Mouse (Mus musculus): ENCODE measurements around the gene Flvcr1.
"Not testable (repeated sequence)": the region's sequence is repeated elsewhere in the genome, so short reads cannot be mapped to it uniquely, and the experiment has no call there.

Flvcr1 gene

GRCm38 (mm10) chr1:191042106-191042505, 16.1 kb upstream of the Flvcr1 start:
- ATAC-seq (ENCODE audit: insufficient number of reproducible peaks, low FRiP score, low TSS enrichment): no peak

GRCm38 (mm10) chr1:191041352-191041751, 15.4 kb upstream of the Flvcr1 start:
- no peak for ATAC-seq (ENCODE audit: insufficient number of reproducible peaks, low FRiP score, low TSS enrichment)

- no peak for ATAC-seq (ENCODE audit: insufficient number of reproducible peaks, low FRiP score, low TSS enrichment)
These were observed 12.0 kb upstream of the Flvcr1 start for GRCm38 (mm10) chr1:191037999-191038398.

GRCm38 (mm10) chr1:191036554-191037334, 10.8 kb upstream of the Flvcr1 start, which contains the start of gene Spata45:
Gene Spata45, plus strand, starts transcription at chr1:191036639.
- no peak for ATAC-seq (ENCODE audit: insufficient number of reproducible peaks, low FRiP score, low TSS enrichment)

DNA sequence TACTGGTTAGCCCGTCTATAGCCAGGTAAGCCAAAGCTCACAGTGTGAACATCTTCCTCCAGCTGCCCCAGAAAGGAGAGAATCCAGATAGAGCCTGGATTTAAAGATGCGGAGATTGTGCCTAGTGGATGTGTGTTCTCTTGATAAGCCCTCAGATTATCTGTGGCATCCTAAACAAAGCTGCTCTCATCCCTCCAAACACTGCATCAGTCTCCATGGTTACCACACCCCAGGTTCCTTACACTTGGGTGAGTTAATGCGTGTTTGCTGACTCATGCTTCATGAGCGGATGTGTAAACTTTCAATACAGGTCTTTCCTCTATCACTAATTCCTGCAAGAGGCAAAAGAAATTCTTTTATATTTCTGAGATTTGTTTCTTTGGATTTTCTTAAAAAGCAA, 9.7 kb upstream of the Flvcr1 start:
- no peak for ATAC-seq (ENCODE audit: insufficient number of reproducible peaks, low FRiP score, low TSS enrichment)

DNA sequence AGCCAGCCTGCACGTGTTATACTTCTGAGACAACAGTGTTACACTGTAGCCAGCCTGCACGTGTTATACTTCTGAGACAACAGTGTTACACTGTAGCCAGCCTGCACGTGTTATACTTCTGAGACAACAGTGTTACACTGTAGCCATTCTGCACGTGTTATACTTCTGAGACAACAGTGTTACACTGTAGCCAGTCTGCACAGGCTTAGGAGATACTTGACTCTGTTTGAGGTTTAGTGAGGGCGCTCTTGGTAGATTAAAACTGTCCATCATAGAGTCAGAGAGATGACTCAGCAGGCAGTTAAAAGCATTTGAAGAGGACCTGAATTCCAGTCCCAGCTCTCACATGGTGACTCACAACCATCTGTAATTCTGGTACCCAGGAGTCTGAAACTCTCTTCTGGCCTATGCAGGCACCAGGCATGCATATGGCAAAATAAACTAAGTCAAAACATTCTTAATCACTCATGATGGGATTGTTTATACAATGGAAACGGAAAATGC, 5.0 kb upstream of the Flvcr1 start:
- not testable (repeated sequence) for ATAC-seq (ENCODE audit: insufficient number of reproducible peaks, low FRiP score, low TSS enrichment)

- ATAC-seq (ENCODE audit: insufficient number of reproducible peaks, low FRiP score, low TSS enrichment): no peak
These were observed 4.2 kb upstream of the Flvcr1 start for GRCm38 (mm10) chr1:191030182-191030581.

- peak; percentile 13; the same call in 1 of the 2 replicates for ATAC-seq (ENCODE audit: insufficient number of reproducible peaks, low FRiP score, low TSS enrichment)
These were observed 644 bp downstream of the Flvcr1 start for GRCm38 (mm10) chr1:191025016-191026012.

DNA sequence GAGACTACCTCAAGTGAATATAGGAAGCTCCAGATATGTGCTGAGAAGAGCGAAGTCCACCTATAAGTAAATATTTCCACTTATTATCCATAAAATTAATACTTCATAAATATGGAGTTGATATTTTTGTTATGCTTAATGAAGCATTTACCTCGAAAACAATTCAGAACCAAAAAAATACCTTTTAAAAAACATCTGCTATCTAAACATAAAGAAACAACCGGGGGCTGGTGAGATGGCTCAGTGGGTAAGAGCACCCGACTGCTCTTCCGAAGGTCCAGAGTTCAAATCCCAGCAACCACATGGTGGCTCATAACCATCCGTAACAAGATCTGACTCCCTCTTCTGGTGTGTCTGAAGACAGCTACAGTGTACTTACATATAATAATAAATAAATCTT, 2.2 kb downstream of the Flvcr1 start:
- not testable (repeated sequence) for ATAC-seq (ENCODE audit: insufficient number of reproducible peaks, low FRiP score, low TSS enrichment)

GRCm38 (mm10) chr1:191023140-191023539, 2.8 kb downstream of the Flvcr1 start:
- no peak for ATAC-seq (ENCODE audit: insufficient number of reproducible peaks, low FRiP score, low TSS enrichment)

DNA sequence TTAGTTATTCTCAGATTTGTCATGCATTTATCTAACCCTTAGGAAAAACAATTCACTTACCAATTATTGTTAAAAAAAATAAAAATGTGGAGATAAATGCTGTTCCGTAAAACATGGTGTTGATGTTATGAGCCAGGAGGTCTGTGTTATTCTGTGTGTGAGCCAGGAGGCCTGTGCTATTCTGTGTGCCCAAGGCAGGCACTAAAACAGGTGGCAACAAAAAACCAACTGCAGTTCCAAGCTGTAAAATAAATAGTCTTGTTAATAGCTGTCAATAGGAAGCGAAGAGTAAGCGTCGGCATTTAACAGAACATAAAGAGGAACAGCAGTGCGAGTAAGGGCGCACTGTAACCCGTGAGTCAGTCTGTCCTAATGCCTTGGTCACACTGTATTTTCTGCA, 4.9 kb downstream of the Flvcr1 start:
- no peak for ATAC-seq (ENCODE audit: insufficient number of reproducible peaks, low FRiP score, low TSS enrichment)

GRCm38 (mm10) chr1:191020217-191020924, 5.6 kb downstream of the Flvcr1 start:
- ATAC-seq (ENCODE audit: insufficient number of reproducible peaks, low FRiP score, low TSS enrichment): no peak

DNA sequence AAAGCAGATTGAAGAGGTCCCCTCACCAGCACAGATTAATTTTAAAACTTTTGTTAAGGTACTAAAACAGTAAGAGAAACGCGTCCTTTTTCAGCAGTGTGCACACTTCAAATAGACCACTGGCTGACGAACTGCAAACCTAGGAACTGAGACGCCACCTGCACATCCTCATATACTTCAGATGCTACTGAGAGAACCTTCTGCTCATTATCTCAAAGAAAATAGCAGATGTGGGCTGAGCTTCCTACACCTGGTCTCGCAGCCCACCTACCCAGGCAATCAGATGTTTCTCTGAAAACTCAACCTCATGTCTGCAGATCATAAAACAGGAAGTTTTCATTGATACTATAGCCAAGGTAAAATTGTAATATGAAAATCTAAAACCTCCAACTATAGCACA, 6.2 kb downstream of the Flvcr1 start:
- no peak for ATAC-seq (ENCODE audit: insufficient number of reproducible peaks, low FRiP score, low TSS enrichment)

DNA sequence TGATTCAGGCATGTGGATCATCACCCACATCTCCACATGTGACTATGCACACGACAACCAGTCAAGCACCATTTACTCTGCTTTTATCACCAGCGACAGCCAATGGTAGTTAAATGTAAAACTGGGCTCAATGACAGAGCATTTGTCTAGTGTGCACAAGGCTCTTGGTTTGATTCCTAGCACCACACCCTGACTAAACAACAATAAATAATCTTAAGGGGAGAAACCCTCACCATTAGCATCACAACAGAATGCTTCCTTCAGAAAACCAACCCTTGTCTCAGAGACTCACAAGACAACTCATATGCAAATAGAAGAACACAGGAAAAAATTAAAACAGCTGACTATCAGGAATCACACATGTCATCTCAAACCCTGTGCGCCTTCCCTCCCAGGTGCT, 11.7 kb downstream of the Flvcr1 start:
- ATAC-seq (ENCODE audit: insufficient number of reproducible peaks, low FRiP score, low TSS enrichment): no peak

DNA sequence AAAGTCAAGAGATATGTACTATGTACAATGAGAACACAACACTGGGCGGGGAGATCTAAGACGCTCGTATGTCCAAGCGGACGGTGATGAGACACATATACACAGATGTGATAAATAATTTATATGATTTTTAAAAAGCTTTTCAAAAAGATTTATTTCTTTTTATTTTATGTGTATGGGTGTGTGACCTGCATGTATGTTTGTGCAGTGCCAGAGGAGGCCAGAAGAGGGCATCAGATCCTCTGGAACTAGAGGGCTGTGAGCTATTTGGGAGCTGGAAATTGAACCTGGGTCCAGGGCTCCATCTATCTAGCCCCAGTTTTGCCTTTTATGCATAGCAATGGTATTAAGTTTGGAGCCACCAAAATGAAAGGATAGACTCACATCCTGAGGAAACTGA, 17.3 kb downstream of the Flvcr1 start:
- no peak for ATAC-seq (ENCODE audit: insufficient number of reproducible peaks, low FRiP score, low TSS enrichment)

DNA sequence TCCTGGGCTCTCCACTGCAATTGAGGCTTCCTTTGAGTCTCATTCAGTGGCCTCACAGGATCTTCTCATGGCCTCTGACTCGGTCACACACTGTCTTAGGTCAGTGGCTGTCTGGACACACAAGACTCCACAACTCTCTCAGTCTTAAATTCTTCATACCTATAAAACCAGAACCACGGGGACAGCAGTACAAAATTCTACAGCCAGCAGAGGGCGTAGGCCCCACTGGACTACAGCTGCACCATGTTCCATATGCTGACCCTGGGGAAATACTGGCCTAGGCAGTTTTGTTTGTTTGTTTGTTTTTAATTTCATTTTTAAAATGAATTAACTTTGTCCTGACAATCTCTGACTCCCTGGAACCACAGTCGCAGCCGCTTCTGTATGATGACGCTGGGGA, 23.8 kb downstream of the Flvcr1 start:
- ATAC-seq (ENCODE audit: insufficient number of reproducible peaks, low FRiP score, low TSS enrichment): no peak

GRCm38 (mm10) chr1:191000686-191001085, 25.3 kb downstream of the Flvcr1 start:
- ATAC-seq (ENCODE audit: insufficient number of reproducible peaks, low FRiP score, low TSS enrichment): no peak

DNA sequence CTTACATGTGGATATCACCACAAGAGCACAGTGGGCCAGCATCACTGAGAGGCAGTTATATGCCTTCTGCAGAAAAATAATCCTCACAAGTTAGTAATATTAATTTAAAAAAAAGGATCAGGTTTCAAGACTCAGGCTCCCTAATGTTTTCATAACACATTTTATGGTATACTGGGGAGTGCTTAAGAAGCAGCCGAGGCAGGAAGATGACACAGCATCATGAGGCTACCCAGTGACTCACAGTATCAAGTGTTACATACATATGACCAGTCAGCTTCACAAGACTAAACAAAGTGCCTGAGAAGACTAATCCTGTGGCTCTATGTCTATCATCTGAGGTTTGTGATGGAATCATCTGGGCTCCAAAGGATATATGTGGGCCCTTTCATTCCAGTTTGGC, 27.9 kb downstream of the Flvcr1 start:
- ATAC-seq (ENCODE audit: insufficient number of reproducible peaks, low FRiP score, low TSS enrichment): no peak

GRCm38 (mm10) chr1:190996346-190996877, 29.5 kb downstream of the Flvcr1 start:
- ATAC-seq (ENCODE audit: insufficient number of reproducible peaks, low FRiP score, low TSS enrichment): no peak

DNA sequence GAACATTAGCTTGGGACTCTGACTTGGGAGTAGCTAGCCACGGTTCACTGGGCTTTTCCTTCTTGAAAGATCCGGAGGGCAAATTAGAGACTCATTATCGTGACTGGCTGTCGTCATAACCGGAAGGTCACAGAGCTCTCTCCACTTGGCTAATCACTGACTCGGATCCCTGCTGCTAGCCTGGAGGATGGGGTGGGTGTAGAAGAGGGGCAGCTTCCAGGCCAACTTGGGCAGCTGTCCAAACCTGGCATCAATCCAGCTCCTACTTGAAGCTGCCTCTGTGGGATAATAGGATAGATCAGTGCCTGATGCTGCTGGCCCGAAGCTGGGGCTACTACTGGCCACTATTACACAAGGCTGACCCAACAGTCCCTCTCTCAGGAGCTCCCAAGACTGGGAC, 30.4 kb downstream of the Flvcr1 start:
- no peak; the same call in 1 of the 2 replicates for ATAC-seq (ENCODE audit: insufficient number of reproducible peaks, low FRiP score, low TSS enrichment)
